Mouse (Mus musculus) splenic B cell, adult 2 months (primary cell): ENCODE data around the gene Epb41l5.

Experiments
- DNase-seq: peaks from one replicate; pipeline ENCODE4 v3.0.0-alpha.2; 2011; ENCODE audit warnings: low read depth, low spot score
- H3K27me3 ChIP-seq: 2 replicates; pipeline ENCODE4 v1.6.1; 2012; ENCODE audit warnings: mild to moderate bottlenecking, low read length, moderate library complexity, mixed read lengths; ENCODE audit not compliant: control insufficient read depth, poor library complexity, insufficient read depth, severe bottlenecking
- H3K36me3 ChIP-seq: 2 replicates; pipeline ENCODE4 v1.6.1; 2012; ENCODE audit warnings: mild to moderate bottlenecking, low read length, moderate library complexity, mixed read lengths; ENCODE audit not compliant: control insufficient read depth, poor library complexity, insufficient read depth, severe bottlenecking

Gene Epb41l5

GRCm38 (mm10) chr1:119550064-119550463, 98.7 kb downstream of the Epb41l5 start:
- Histone ChIP-seq H3K27me3 (no peaks in the 10 kb centered on the region), H3K36me3 (no peaks in the 10 kb centered on the region)
- no peak for DNase-seq

- no peak for DNase-seq
- Histone ChIP-seq H3K27me3 (no peaks in the 10 kb centered on the region), H3K36me3 (no peaks in the 10 kb centered on the region)
These were observed 99.5 kb downstream of the Epb41l5 start for GRCm38 (mm10) chr1:119549327-119549689.

- H3K36me3 ChIP-seq, result no peaks in the 10 kb centered on the region
- DNase-seq, result peak; percentile 80
- H3K27me3 ChIP-seq, result no peaks in the 10 kb centered on the region
These were observed 100.0 kb downstream of the Epb41l5 start for GRCm38 (mm10) chr1:119548668-119549326.

GRCm38 (mm10) chr1:119546490-119546889, 102.3 kb downstream of the Epb41l5 start:
- H3K27me3 ChIP-seq, result no peaks in the 10 kb centered on the region
- DNase-seq, result no peak
- no peaks in the 10 kb centered on the region for H3K36me3 ChIP-seq

GRCm38 (mm10) chr1:119545671-119546070, 103.1 kb downstream of the Epb41l5 start:
- no peak for DNase-seq
- Histone ChIP-seq H3K27me3 (no peaks in the 10 kb centered on the region), H3K36me3 (no peaks in the 10 kb centered on the region)

GRCm38 (mm10) chr1:119545164-119545563, 103.6 kb downstream of the Epb41l5 start:
- Histone ChIP-seq H3K36me3 (no peaks in the 10 kb centered on the region), H3K27me3 (no peaks in the 10 kb centered on the region)
- DNase-seq, result no peak

GRCm38 (mm10) chr1:119544611-119545155, 104.1 kb downstream of the Epb41l5 start:
- Histone ChIP-seq H3K27me3 (no peaks in the 10 kb centered on the region), H3K36me3 (no peaks in the 10 kb centered on the region)
- no peak for DNase-seq

GRCm38 (mm10) chr1:119543316-119543715, 105.5 kb downstream of the Epb41l5 start:
- no peaks in the 10 kb centered on the region for H3K27me3 ChIP-seq
- no peaks in the 10 kb centered on the region for H3K36me3 ChIP-seq
- no peak for DNase-seq

- no peak for DNase-seq
- Histone ChIP-seq H3K36me3 (no peaks in the 10 kb centered on the region), H3K27me3 (no peaks in the 10 kb centered on the region)
These were observed 107.2 kb downstream of the Epb41l5 start for GRCm38 (mm10) chr1:119541570-119541969.

- no peaks in the 10 kb centered on the region for H3K27me3 ChIP-seq
- H3K36me3 ChIP-seq, result no peaks in the 10 kb centered on the region
- no peak for DNase-seq
These were observed 107.8 kb downstream of the Epb41l5 start for GRCm38 (mm10) chr1:119540836-119541557.

- DNase-seq, result no peak
- H3K36me3 ChIP-seq, result no peaks in the 10 kb centered on the region
- H3K27me3 ChIP-seq, result no peaks in the 10 kb centered on the region
These were observed 109.5 kb downstream of the Epb41l5 start for GRCm38 (mm10) chr1:119539252-119539651.

- Histone ChIP-seq H3K36me3 (no peaks in the 10 kb centered on the region), H3K27me3 (no peaks in the 10 kb centered on the region)
- no peak for DNase-seq
These were observed 111.1 kb downstream of the Epb41l5 start for GRCm38 (mm10) chr1:119537651-119538050.

- H3K36me3 ChIP-seq, result no peaks in the 10 kb centered on the region
- no peaks in the 10 kb centered on the region for H3K27me3 ChIP-seq
- no peak for DNase-seq
These were observed 112.7 kb downstream of the Epb41l5 start for GRCm38 (mm10) chr1:119536122-119536521.

GRCm38 (mm10) chr1:119534341-119534740, 114.5 kb downstream of the Epb41l5 start:
- no peak for DNase-seq
- H3K36me3 ChIP-seq, result no peaks in the 10 kb centered on the region
- H3K27me3 ChIP-seq, result no peaks in the 10 kb centered on the region

- no peaks in the 10 kb centered on the region for H3K27me3 ChIP-seq
- DNase-seq, result no peak
- H3K36me3 ChIP-seq, result no peaks in the 10 kb centered on the region
These were observed 115.6 kb downstream of the Epb41l5 start for GRCm38 (mm10) chr1:119533093-119533805.
